Mouse (Mus musculus): ENCODE data around the gene Gprc5d.

The Gprc5d gene

GRCm38 (mm10) chr6:135118183-135118582 lies at the start of gene Gprc5d:
Gene Gprc5d (minus strand): TSS chr6:135118283.
- DNase-seq (ENCODE audit: low read depth, low spot score) = no peak

DNA sequence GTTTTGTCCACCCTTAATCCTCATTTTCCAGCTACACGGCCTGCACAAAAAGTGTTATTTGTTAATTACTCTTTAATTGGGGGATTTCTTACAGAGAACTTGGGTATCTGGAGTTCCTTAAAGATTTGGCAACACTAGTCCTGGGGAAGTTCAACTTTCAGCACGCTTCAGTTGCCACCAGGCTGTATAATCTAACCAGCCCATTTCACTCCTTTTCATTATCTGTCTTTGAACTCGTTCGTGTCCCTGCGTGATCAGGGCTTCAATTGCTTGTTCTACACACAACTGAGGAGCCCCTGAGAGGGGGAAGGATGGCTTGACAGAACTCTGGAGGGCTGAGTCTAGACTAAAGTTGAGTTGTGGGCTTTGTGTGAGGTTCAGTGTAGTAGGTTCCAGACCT lies 48.6 kb upstream of the Gprc5d start:
- DNase-seq (ENCODE audit: low read depth, low spot score) = no peak

DNA sequence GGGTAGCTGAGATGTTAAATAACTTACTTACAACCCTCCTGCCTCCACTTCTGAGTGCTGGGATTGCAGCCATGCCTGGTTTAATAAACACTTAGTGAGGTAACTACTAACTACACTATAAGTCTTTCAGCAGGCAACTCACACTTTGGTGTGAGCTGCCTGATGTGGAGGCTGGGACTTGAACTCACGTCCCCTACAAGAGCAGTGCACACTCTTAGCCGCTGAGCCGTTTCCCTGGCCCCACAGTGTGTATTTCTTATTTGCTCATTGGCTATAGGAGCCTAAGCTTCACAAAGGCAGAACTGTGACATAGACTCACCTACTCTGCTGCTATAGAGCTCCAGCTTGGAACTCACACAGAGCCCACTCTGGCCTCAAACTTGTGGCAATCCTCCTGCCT lies 48.2 kb upstream of the Gprc5d start:
- no peak for DNase-seq (ENCODE audit: low read depth, low spot score)

DNA sequence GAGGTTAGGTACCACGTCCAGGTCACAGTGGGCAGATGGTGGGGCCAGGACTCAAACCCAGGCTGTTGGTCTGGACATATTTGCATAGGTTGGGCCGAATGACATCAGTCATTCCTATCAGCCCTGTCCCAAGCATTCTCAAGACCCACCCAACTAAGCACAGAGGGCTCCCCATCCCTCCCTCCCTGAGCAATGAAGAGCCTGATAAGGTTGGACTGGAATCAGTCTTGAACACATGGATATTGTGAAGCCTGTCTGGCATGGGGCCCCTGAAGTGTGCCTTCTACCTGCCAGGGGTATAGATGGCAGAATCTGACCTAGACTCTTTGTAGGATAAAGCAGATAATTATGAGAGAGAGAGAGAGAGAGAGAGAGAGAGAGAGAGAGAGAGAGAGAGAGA lies 47.6 kb upstream of the Gprc5d start:
- DNase-seq (ENCODE audit: low read depth, low spot score) = no peak

GRCm38 (mm10) chr6:135165191-135165590 lies 47.1 kb upstream of the Gprc5d start:
- DNase-seq (ENCODE audit: low read depth, low spot score) = no peak

GRCm38 (mm10) chr6:135162861-135163260 lies 44.8 kb upstream of the Gprc5d start:
- no peak for DNase-seq (ENCODE audit: low read depth, low spot score)

GRCm38 (mm10) chr6:135162311-135162710 lies 44.2 kb upstream of the Gprc5d start:
- no peak for DNase-seq (ENCODE audit: low read depth, low spot score)

DNA sequence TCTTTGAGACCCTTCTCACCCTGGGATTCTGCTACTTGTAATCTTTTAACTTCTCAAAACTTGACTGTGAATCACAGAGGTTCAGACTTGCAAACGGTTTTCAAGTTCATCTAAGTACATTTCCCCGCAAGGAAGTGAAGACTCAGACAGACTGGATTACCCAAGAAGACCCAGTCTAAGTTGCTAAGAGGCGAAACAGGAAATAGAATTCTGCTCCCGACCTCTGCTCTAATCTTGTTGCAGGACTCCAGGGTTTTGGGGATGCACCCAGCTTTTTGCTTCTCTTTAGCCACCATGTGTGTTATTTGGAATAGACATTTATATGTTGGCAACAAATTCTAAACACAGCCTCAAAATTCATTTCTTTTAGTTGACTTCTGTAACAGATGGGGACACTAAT lies 43.3 kb upstream of the Gprc5d start:
- no peak for DNase-seq (ENCODE audit: low read depth, low spot score)

GRCm38 (mm10) chr6:135158509-135158908 lies 40.4 kb upstream of the Gprc5d start:
- DNase-seq (ENCODE audit: low read depth, low spot score) = no peak

GRCm38 (mm10) chr6:135157496-135157895 lies 39.4 kb upstream of the Gprc5d start:
- no peak for DNase-seq (ENCODE audit: low read depth, low spot score)

- DNase-seq (ENCODE audit: low read depth, low spot score) = no peak
Measured at GRCm38 (mm10) chr6:135156597-135156996, 38.5 kb upstream of the Gprc5d start.

DNA sequence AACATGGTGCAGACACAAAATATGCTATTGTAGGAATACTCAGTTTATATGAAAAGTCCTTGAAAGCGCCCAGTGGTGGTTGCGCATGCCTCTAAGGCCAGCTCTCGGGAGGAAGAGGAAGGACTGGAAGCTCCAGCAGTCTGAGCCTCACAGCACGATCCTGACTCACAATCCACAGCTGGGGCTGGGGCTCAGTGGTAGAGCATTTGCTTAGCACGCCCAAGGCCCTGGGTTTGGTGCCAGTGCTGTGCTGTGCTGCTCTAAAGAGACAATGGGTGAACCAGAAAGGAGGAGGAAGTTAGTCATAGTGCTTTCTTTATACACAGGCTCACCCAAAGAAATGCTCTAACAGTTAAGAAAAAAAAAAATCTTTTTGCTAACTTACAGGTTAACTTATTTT lies 35.6 kb upstream of the Gprc5d start:
- no peak for DNase-seq (ENCODE audit: low read depth, low spot score)

GRCm38 (mm10) chr6:135150311-135150710 lies 32.2 kb upstream of the Gprc5d start:
- DNase-seq (ENCODE audit: low read depth, low spot score) = peak; percentile 36

DNA sequence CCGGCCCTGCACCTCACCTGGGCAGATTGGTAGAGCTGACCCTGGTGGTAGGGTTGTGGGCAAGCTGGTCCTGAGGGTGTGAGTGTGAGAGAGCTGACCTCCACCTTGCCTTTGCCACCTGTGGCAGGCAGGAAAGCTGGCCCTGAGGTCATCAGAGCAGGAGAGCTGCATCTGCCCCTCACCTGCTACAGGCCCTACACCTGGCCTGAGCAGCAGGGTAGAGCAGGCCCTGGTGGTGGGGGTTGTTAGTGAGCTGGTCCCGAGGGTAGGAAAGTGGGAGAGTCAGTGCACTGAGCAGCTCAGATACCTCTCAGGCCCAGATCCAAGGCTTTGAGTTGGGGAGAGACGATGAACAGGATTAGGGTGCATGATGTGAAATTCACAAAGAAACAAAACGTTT lies 31.6 kb upstream of the Gprc5d start:
- DNase-seq (ENCODE audit: low read depth, low spot score) = no peak

DNA sequence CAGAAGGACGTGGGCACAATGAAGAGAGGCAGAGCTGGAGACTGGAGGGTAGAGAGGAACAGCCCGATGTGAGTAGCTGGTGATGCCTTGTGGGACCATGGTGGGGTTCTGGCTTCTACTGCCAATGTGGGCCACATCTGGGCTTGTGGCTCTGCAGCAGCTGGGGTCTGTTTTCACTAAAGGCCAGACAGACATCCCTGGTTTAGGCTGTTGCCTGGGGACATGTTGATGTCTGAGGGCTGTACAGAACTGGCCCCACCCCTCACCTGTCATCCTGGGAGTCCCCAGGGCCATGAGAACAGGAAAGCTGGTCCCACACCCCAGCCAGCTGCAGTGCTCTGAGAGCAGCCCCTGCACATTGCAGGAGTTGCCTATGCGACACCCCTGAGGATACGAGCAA lies 31.1 kb upstream of the Gprc5d start:
- no peak for DNase-seq (ENCODE audit: low read depth, low spot score)

DNA sequence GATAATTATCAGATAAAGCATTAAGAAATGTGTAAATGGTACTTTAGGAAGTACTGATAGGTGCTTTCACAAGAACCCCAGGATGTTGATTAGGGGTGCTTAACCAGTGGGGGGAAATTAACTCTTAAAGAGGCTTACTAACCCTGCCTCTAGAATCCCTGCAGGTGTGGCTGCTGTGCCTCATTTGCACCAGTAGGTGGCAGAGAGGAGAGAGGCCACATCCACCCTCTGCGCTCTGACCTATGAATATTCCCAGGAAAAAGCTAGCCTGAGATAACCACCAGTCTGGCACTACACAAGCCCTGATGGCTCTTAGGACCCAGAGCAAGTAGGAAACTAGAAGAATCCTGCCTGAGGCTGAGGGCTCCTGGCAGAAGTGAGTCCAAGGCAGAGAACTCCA lies 30.4 kb upstream of the Gprc5d start:
- peak; percentile 31 for DNase-seq (ENCODE audit: low read depth, low spot score)

GRCm38 (mm10) chr6:135145976-135146375 lies 27.9 kb upstream of the Gprc5d start:
- DNase-seq (ENCODE audit: low read depth, low spot score) = no peak

GRCm38 (mm10) chr6:135144516-135144915 lies 26.4 kb upstream of the Gprc5d start:
- DNase-seq (ENCODE audit: low read depth, low spot score) = peak; percentile 60

DNA sequence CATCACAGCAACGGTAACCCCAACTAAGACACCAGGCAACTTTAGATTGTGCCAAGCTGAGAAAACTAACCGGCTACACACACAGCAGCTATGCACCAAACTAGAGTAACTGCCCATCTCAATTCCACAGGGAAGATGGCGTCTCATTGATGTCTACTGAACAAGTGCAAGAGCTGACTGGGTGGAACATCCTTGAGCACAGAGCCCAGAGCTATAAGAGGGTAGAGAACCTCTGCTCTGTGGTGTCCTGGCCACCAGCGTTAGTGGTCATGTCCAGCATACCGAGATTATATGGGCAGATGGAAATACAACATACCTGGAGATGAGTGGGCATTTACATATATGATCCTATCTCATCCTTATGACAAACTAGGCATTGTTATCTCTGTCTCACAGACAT lies 25.1 kb upstream of the Gprc5d start:
- no peak for DNase-seq (ENCODE audit: low read depth, low spot score)

DNA sequence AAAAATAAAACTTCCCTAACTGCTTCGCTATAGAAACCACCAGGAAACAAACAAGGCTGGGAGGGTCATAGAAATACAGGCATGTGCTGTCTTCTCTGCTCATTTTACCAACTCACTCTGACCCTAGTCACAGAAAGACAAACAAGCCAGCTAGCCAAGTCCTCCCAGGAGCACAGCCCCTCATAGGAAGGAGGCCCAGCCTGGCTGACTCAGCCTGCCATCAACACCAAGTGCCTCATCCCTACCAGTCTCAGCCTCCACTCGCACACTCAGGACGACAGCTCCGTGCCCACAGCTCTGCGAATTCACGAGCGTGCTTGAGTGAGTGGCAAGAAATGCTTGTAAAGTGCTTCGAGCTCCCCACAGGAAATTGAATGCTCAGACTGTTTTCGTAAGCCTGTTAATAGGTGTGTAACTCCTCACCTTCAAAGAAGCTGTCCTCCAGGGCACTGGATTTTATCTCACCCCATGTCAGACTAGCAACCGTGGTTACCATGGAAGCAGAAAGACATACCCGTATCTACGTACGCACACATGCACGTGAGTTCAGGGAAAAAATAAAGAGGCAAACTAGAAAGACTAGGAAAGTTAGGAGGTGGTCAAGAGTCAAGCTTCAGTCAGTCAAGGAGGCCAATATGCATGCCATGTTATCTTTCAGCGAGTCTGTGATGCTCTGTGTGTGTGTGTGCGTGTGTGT lies 23.5 kb upstream of the Gprc5d start:
- no peak for DNase-seq (ENCODE audit: low read depth, low spot score)

- no peak for DNase-seq (ENCODE audit: low read depth, low spot score)
Measured at GRCm38 (mm10) chr6:135138746-135139145, 20.7 kb upstream of the Gprc5d start.

DNA sequence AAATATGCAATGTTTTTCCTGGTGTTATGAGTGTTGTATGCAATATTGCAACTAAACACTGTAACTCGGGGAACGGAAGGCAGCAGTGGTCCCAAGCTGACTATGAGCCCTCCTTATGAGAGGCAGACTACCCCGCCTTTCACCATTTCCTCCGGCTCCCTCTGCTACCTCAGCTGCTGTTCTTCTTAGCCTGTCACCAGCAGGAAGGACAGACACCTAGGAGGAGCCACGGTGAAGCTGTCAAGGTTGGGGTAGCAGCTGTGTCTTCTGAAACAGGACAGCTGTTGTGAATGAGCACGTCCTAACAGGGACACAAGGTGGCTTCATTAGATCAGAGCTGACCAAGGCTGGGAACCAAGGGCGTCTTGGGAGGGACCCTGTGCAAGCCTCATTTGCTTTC lies 20.1 kb upstream of the Gprc5d start:
- DNase-seq (ENCODE audit: low read depth, low spot score) = no peak

- DNase-seq (ENCODE audit: low read depth, low spot score) = no peak
Measured at GRCm38 (mm10) chr6:135137736-135138135, 19.7 kb upstream of the Gprc5d start.

Measured in ES-CJ7 (cell line).